Mouse (Mus musculus) liver, adult 2 months (tissue): ENCODE data around the gene Ccdc174. TPM values are rescaled to one million over a fixed set of nuclear protein-coding genes. Genes with fewer than 3 reads are reported as not detected.
A peak's percentile ranks its signal among the peaks of the same experiment; 100 is the strongest.

Experiments
- DNase-seq: peaks from one replicate; pipeline ENCODE4 v3.0.0-alpha.2; 2011; ENCODE audit warnings: low read depth, low spot score; ENCODE audit errors: extremely low read depth
- H3K27ac ChIP-seq: fragments of 200-500 bp; replicated peaks from 2 replicates; pipeline ENCODE4 v1.5.1; 2012; ENCODE audit warnings: low read depth, mild to moderate bottlenecking, control low read depth, inconsistent platforms, low read length; ENCODE audit not compliant: insufficient read depth
- H3K27me3 ChIP-seq: fragments of 200-500 bp; 2 replicates; pipeline ENCODE4 v1.6.1; 2012; ENCODE audit warnings: mild to moderate bottlenecking, moderate library complexity, low read length, inconsistent platforms; ENCODE audit not compliant: control insufficient read depth, insufficient read depth
- H3K36me3 ChIP-seq: fragments of 200-500 bp; 2 replicates; pipeline ENCODE4 v1.6.1; 2012; ENCODE audit warnings: low read length, inconsistent platforms; ENCODE audit not compliant: control insufficient read depth, insufficient read depth
- H3K4me1 ChIP-seq: fragments of 200-500 bp; 2 replicates; pipeline ENCODE4 v1.6.1; 2011; ENCODE audit warnings: low read length; ENCODE audit not compliant: control insufficient read depth, insufficient read depth
- H3K4me3 ChIP-seq: fragments of 200-500 bp; 2 replicates; pipeline ENCODE4 v1.5.1; 2011; ENCODE audit warnings: low read depth, mild to moderate bottlenecking, control low read depth, low read length, moderate library complexity; ENCODE audit not compliant: insufficient read depth
- H3K79me2 ChIP-seq: fragments of 200-500 bp; 2 replicates; pipeline ENCODE4 v1.6.1; 2012; ENCODE audit warnings: inconsistent platforms, mild to moderate bottlenecking, low read length, moderate library complexity; ENCODE audit not compliant: control insufficient read depth, insufficient read depth
- H3K9ac ChIP-seq: fragments of 200-500 bp; 2 replicates; pipeline ENCODE4 v1.6.1; 2012; ENCODE audit warnings: low read depth, mild to moderate bottlenecking, control low read depth, inconsistent platforms, low read length
- CTCF ChIP-seq: fragments of 200-500 bp; IDR thresholded peaks from 2 replicates; pipeline ENCODE4 v1.5.1; 2011; ENCODE audit warnings: low read depth, low read length, control low read depth
- POLR2A ChIP-seq: fragments of 200-500 bp; IDR thresholded peaks from 2 replicates; pipeline ENCODE4 v1.6.1; 2011; ENCODE audit warnings: low read length, control low read depth; ENCODE audit not compliant: insufficient read depth; ENCODE audit errors: extremely low read depth
- WGBS: fragments of 180-500 bp; shearing (Covaris S2); methylation state at CpG from one replicate; pipeline ENCODE4 v1.1.7; 2018; 5-methylcytosine and 5-hydroxymethylcytosine counted together
- polyA plus RNA-seq: library from polyadenylated mRNA; depleted of rRNA; stranded (reverse); fragments of >200 nt; gene quantifications from 2 replicates; pipeline ENCODE4 v1.2.3, GENCODE M21; 2012
- total RNA-seq: library from RNA; depleted of rRNA; stranded (reverse); fragments of >200 nt; gene quantifications from 2 replicates; pipeline ENCODE4 v1.2.3, GENCODE M21; 2014

Ccdc174 gene
- total and polyA plus RNA-seq, 2 experiments = 1.9 to 6.1 TPM

DNA sequence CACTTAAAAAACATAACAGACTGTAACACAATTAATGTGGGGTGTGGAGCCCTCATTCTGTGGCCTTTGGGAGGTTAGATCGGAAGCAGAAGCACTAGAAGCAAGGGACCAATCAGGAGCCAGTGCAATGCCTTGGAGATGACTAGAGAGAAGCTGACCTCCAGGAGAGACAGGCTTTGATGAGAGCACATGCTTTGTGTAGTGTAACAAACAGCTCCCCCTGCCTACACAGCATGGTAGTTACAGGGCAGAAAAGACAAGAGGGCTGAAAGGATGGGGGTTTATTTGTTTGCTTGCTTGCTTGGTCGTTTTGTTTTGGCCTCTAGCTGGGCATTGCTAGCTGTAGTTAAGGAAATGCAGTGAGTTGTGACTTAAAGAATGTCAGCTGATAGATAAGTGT lies 25.3 kb upstream of the Ccdc174 start:
- H3K27ac ChIP-seq = no peak overlapping the region
- H3K27me3 ChIP-seq = peaks cover 7% of the 10 kb centered on the region; the same call in 1 of the 2 replicates
- no peaks in the 10 kb centered on the region for H3K79me2 ChIP-seq
- no peak overlapping the region for H3K4me3 ChIP-seq
- no peak overlapping the region for H3K9ac ChIP-seq
- no peaks in the 10 kb centered on the region for H3K36me3 ChIP-seq
- peak; percentile 17 for DNase-seq
- 6% methylated on average over 2 of the region's 2 CpGs for WGBS
- no peaks in the 10 kb centered on the region for H3K4me1 ChIP-seq
- TF ChIP-seq CTCF (peak; percentile 44), POLR2A (no peak)

GRCm38 (mm10) chr6:91858339-91858738 lies 19.5 kb upstream of the Ccdc174 start:
- Histone ChIP-seq H3K79me2 (no peaks in the 10 kb centered on the region), H3K36me3 (no peaks in the 10 kb centered on the region), H3K27me3 (peaks cover 13% of the 10 kb centered on the region; the same call in 1 of the 2 replicates), H3K4me1 (no peaks in the 10 kb centered on the region), H3K27ac (no peak overlapping the region), H3K4me3 (no peak overlapping the region), H3K9ac (no peak overlapping the region)
- WGBS = 64% methylated on average over 5 of the region's 5 CpGs
- TF ChIP-seq POLR2A (no peak), CTCF (no peak)
- DNase-seq = no peak

- Histone ChIP-seq H3K79me2 (no peaks in the 10 kb centered on the region), H3K4me1 (no peaks in the 10 kb centered on the region), H3K36me3 (no peaks in the 10 kb centered on the region), H3K27me3 (peaks cover 11% of the 10 kb centered on the region; the same call in 1 of the 2 replicates), H3K4me3 (no peak overlapping the region), H3K27ac (no peak overlapping the region), H3K9ac (no peak overlapping the region)
- TF ChIP-seq POLR2A (no peak), CTCF (no peak)
- DNase-seq = no peak
Observed at GRCm38 (mm10) chr6:91862848-91863247, 15.0 kb upstream of the Ccdc174 start.

- Histone ChIP-seq H3K36me3 (no peaks in the 10 kb centered on the region), H3K4me3 (no peak overlapping the region), H3K27ac (no peak overlapping the region), H3K4me1 (no peaks in the 10 kb centered on the region), H3K9ac (no peak overlapping the region), H3K79me2 (no peaks in the 10 kb centered on the region), H3K27me3 (peaks cover 8% of the 10 kb centered on the region; the same call in 1 of the 2 replicates)
- 66% methylated on average over 5 of the region's 5 CpGs for WGBS
- TF ChIP-seq CTCF (no peak), POLR2A (no peak)
- no peak for DNase-seq
Observed at GRCm38 (mm10) chr6:91864595-91864994, 13.3 kb upstream of the Ccdc174 start.

- no peaks in the 10 kb centered on the region for H3K79me2 ChIP-seq
- no peak overlapping the region for H3K9ac ChIP-seq
- WGBS = 89% methylated on average over 11 of the region's 11 CpGs
- TF ChIP-seq POLR2A = no peak
- TF ChIP-seq CTCF = no peak
- H3K4me3 ChIP-seq = no peak overlapping the region
- no peaks in the 10 kb centered on the region for H3K4me1 ChIP-seq
- H3K27ac ChIP-seq = no peak overlapping the region
- peaks cover 8% of the 10 kb centered on the region; the same call in 1 of the 2 replicates for H3K27me3 ChIP-seq
- DNase-seq = no peak
- H3K36me3 ChIP-seq = no peaks in the 10 kb centered on the region
Observed at GRCm38 (mm10) chr6:91865601-91866000, 12.3 kb upstream of the Ccdc174 start.

DNA sequence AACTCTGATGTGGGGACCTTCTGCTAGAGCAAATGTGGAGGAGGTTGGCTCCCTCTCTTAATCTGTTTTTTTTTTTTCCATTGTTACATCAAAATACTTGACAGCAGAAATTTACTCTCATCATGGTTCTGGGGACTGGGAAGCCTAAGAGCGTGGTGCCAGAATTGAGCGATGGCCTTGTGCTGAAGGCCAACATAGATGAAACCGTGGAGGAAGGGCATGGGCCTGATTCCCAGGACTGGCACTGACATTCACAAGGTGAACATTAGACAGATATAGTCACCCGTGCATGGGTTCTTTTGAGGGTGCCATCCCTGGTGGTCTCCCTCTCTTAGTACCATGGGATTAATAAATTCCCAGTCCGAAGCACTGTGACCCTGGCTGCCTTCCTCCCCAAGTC lies 9.8 kb upstream of the Ccdc174 start:
- no peak for TF ChIP-seq CTCF
- TF ChIP-seq POLR2A = no peak
- H3K27me3 ChIP-seq = peaks cover 2% of the 10 kb centered on the region; the same call in 1 of the 2 replicates
- H3K79me2 ChIP-seq = no peaks in the 10 kb centered on the region
- H3K27ac ChIP-seq = no peak overlapping the region
- whole genome bisulfite sequencing = 94% methylated on average over 5 of the region's 5 CpGs
- H3K9ac ChIP-seq = no peak overlapping the region
- H3K36me3 ChIP-seq = no peaks in the 10 kb centered on the region
- H3K4me1 ChIP-seq = no peaks in the 10 kb centered on the region
- H3K4me3 ChIP-seq = no peak overlapping the region
- DNase-seq = no peak
